Mouse (Mus musculus): ENCODE data around the gene Mctp2.

Gene Mctp2

DNA sequence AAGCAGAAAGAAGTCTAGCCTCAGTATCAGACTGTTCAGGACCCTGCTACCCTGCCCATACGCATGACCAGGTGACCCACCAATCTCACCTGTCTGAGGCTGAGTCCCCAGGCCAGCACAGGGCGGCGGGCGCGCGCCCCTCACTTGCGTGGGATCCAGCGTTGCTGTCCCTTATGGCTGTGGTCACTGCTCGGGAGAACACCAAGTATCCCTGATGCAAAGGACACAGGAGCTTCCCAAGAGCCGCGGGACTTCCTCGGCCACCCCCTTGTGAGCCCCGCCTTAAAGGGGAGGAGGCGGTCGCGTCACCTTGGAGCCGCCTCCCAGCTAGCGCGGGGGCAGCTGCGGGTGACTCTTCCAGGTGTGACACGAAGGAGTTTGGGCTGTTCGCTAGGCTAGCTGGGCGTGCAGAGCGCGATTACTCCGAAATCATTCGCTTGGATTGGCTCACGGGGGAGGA lies at the start of gene Mctp2:
TSS of gene Mctp2 (minus strand) at position 227 of the 460 bp plus-strand sequence.
- ChIA-PET POLR2A (interaction anchor here in 3 of 4 experiments (0.6 to 2.9 kb wide), 17 partner anchors 8 to 1229 kb away, joined by 3 to 17 read pairs (median 4); no protein-coding TSS in a partner anchor), CTCF (interaction anchor here in 1 of 4 experiments (1.1 kb wide), 1 partner anchor 66 kb away, joined by 3 read pairs; no protein-coding TSS in a partner anchor)

DNA sequence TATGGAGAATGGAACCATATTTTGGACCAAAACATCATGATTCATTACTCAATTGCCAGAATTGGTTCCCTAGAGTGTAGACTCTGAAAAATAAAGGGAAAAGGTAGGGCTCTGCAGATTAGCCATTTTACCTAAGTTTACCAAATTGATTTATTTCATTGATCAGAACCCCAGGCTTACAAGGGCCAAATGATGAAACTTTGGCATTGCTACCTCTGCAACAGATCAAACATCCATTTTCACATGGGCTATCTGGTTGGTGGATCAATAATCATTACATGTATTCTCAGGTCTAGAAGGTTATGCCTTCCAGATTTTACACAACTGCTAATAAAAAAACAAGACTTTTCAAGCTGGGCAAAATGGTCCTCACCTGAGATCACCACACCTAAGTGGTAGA lies 39.5 kb upstream of the Mctp2 start:
- ChIA-PET POLR2A (interaction anchor here in 1 of 4 experiments (0.6 kb wide), 1 partner anchor 157 kb away, joined by 5 read pairs; no protein-coding TSS in a partner anchor), CTCF (no interaction called here)

DNA sequence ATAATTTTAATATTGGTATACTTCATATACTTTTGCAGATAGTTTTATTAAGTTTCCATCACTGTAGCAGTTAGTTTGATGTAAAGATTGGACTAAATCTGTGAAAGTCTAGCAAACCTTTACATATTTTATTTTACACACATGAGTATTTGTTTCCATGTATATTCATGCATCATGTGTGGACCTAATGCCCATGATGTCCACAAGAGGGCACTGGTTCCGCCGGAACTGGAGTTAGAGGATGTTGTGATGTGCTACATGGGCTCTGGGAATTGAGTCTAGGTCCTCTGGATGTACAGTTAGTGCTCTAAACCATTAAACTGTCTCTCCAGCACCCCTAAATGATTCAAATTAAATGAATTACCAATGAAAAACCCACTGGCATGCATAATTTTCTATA lies 37.3 kb upstream of the Mctp2 start:
- POLR2A ChIA-PET = no interaction called here

DNA sequence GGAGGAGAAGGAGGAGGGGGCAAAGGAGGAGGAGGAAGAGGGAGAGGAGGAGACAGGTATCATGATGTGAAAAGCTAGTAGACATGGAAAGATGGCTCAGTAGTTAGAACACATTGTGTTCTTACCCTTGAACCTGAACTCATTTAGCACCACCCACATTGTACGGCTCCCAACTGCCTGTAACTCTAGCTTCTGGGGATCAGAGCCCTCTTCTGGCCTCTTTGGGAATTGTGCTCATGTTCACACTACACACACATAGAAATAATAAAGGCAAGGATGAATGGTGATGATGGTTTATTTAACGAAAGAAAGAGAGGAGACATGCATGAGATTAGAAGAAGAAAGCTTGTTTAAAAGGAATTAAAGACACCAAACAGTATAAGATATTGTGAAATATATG lies 36.4 kb upstream of the Mctp2 start:
- ChIA-PET CTCF (interaction anchor here (0.6 to 1.1 kb wide), 10 partner anchors 16 to 960 kb away, joined by 3 to 7 read pairs (median 3); no protein-coding TSS in a partner anchor), POLR2A (interaction anchor here in 2 of 4 experiments (0.9 to 1.2 kb wide), 4 partner anchors 10 to 36 kb away, joined by 3 to 5 read pairs (median 3); partner anchors contain the start of gene Mctp2 (in 1 of the 2))

More for the DNA sequence above, 37.3 kb upstream of the Mctp2 start:
- CTCF ChIA-PET = interaction anchor here in 2 of 4 experiments (0.9 to 1.1 kb wide), 2 partner anchors 19 to 36 kb away, joined by 3 read pairs; no protein-coding TSS in a partner anchor

DNA sequence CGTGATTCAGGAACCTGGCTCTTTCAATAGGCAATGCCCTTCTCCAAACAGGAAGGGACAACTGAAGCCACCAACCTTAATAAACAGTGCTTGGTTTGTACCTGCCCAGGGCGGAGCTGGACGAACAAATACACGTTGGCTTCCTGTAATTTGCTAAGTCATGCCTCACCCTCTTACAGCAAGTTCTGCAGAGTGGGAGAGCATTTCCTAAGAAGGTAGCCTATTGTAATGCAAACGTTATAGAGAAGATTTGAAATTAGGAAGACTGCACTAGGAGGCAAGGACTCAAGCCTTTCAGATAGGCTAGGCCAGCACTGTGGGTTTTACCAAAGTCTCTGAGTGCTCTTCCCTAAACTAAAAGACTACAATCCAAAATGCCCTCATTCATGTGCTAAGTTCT lies 19.6 kb upstream of the Mctp2 start:
- ChIA-PET CTCF (interaction anchor here in 2 of 4 experiments (0.5 to 1.1 kb wide), 4 partner anchors 17 to 1096 kb away, joined by 3 to 21 read pairs (median 4); no protein-coding TSS in a partner anchor), POLR2A (interaction anchor here in 3 of 4 experiments (0.9 to 3.1 kb wide), 9 partner anchors 11 to 22 kb away, joined by 3 to 17 read pairs (median 5); partner anchors contain the start of gene Mctp2 (in 3 of the 3))

DNA sequence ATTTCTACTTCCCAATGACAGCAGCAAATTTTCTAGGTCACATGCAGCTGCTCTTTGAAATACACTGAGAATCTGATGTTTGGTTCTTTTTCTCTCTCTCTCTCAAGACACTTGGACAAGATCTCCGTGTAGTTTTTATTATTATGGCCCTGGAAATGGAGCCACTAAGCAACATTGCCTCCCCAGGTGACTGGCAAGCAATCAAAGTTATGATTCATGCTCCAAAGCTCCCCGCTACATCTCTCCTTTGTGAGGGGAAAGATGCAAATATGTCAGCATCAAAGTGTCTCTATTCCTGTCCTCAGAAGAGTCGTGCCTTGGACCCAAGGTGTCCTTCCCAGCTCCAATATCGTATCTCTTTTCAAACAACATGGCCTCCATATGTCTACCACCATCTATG lies 14.5 kb upstream of the Mctp2 start:
- ChIA-PET POLR2A (no interaction called here), CTCF (no interaction called here)

DNA sequence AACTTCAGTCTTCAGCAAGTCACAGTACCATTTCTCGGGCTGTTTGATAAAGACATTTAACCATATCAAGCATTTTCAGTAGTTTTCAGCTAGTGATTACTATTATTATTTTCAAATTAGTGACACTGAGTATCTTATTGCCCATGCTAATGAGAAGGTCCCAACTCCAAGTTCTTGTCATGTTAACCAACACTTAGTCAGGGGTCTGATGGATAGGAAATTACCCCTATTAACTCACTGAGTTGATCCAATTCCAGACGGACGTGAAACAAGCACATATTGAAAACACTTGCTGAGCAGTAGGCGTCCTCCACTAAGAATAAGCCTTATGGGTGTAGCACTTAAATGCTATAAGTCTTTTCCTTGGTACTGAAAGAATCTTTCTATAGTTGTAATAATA lies 14.0 kb upstream of the Mctp2 start:
- ChIA-PET CTCF (no interaction called here), POLR2A (interaction anchor here in 1 of 4 experiments (2.0 kb wide), 1 partner anchor 14 kb away, joined by 8 read pairs; the partner anchor contains the start of gene Mctp2)

DNA sequence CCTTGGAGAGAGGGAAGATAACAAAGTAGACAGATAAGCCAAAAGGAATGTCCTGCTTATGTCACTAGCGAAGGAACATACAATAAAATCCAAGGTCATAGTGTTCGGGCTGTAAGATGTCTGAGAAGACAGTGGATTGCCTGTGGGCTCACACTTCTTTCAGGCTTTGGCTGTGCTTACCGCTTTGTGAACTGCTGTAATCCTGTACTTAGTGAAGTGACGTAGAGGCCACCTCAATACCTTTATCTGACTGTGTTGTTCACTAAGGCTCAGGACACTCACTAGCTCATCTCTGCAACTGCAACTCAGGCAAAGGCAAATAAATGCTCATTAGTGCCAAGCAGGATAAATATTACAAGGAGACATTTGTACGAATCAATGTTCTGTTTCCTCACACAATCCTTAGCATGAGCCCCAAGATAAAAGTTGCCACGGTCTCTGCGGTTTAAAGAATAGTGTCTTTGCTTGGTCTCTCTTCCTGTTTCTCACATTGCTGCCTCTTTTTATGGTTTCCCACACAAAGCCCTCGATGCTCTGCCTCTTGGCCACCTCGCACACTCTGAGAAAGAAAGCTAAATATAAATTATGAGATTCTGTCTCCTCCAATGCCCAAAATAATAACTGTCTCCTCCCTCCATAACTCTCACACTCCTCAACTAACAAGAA lies 8.1 kb upstream of the Mctp2 start:
- CTCF ChIA-PET = no interaction called here

DNA sequence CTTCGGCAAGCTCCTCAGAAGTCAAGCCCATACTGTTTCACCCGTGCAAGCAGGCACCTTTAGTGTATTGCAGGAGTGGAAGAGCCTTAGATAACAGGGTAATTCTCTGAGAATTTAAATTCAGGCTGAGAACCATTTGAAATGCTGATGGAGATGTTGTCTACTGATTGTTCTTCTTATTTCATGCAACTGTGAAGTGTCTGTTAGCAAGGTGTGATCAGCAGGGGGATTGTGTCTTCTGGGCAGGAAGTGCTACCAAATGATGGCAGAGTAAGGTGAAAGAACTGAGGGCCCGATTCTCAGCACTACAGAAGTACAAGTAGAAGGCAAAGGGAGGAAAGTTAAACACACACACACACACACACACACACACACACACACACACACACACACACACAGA lies 7.5 kb upstream of the Mctp2 start:
- ChIA-PET CTCF (interaction anchor here in 1 of 4 experiments (0.7 kb wide), 1 partner anchor 1523 kb away, joined by 3 read pairs; no protein-coding TSS in a partner anchor), POLR2A (interaction anchor here in 1 of 4 experiments (0.7 to 3.6 kb wide), 4 partner anchors 8 to 239 kb away, joined by 3 to 10 read pairs (median 6); partner anchors contain the start of gene Mctp2)

More for the DNA sequence above, 8.1 kb upstream of the Mctp2 start:
- POLR2A ChIA-PET = interaction anchor here in 2 of 4 experiments (0.9 to 3.6 kb wide), 5 partner anchors 8 to 1076 kb away, joined by 4 to 10 read pairs (median 8); partner anchors contain the start of gene Mctp2 (in 2 of the 2)

DNA sequence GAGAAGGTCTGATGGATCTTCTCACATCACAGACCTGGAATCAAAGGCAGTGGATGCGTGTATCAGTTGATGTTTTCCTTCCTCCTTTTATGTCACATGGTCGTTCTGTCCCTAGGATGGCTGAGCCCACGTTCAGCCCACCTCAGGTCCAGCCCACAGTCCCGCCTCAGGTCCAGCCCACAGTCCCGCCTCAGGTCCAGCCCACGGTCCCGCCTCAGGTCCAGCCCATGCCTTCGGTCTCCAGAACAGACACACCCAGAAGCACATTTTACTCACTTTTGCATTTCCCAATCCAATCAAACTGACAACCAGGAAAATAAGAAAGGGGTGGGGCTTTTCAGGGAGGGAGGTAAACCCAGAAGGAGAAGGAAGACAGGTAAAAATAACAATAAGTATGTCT lies 5.2 kb upstream of the Mctp2 start:
- ChIA-PET POLR2A (interaction anchor here in 1 of 4 experiments (1.0 to 1.5 kb wide), 2 partner anchors 14 to 30 kb away, joined by 3 to 5 read pairs; no protein-coding TSS in a partner anchor), CTCF (no interaction called here)

DNA sequence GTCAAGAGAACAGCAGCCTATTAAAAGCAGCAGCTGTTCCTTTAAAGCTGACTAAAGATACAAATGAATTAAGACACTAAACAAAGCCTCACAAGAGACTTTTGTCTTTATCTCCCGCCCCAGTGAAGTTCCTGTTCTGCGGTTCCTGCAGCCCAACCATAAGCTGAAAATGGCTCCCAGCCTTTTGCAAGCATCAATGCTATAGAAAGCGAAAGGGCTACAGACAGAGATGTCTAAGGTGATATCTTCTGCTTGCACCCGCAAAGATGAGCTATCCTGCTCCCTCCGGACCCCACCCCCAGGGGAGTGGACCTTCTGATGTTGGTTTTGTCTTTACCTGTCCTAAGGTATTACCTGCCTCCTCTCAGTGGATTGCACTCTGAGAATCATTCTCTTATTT lies 1.7 kb upstream of the Mctp2 start:
- CTCF ChIA-PET = interaction anchor here (0.6 to 1.4 kb wide), 5 partner anchors 12 to 94 kb away, joined by 3 to 4 read pairs (median 3); no protein-coding TSS in a partner anchor
- POLR2A ChIA-PET = interaction anchor here in 1 of 4 experiments (1.2 to 2.9 kb wide), 3 partner anchors 11 to 19 kb away, joined by 3 to 14 read pairs (median 11); no protein-coding TSS in a partner anchor

DNA sequence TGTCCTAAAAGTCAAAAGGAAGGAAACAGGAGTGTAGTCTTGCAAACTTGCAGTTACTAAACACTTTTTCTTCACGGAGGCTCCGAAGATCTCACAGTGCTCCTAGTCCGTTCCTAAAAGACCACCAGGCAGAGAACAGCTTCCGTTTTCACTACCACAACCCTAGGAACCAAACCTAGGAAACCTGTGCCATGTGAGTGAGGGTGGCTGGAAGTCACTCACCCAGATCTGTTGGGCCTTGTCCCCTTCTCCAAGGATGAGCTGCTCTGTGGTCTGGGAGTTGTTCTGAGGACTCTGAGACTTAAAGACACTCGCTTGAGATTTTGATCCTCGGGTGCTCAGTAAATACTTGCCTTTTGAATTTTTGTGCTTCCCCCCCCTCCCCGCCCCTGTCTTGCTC lies 439 bp upstream of the Mctp2 start:
- ChIA-PET CTCF (interaction anchor here in 2 of 4 experiments (0.9 to 1.1 kb wide), 2 partner anchors 66 to 68 kb away, joined by 3 read pairs; no protein-coding TSS in a partner anchor), POLR2A (interaction anchor here in 3 of 4 experiments (0.6 to 2.9 kb wide), 13 partner anchors 8 to 1228 kb away, joined by 3 to 17 read pairs (median 5); no protein-coding TSS in a partner anchor)

DNA sequence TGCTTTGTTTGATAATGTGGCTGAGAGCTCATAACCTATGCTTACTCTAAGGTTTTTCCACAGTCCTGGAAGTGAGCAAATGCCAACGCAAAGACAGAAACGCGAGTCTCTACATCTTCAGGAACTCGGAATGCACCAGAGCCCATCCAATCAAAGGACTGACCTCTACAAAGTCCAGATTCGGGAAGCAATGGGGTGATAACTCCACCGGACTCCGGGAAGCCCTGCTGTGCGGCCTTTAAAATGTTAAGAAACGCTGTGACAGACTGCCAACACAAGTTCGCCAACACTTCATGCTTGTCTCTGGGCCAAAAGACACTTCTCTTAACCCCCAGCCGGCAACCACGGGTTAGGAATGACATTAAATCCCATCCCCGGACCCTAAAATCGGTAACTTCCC lies 437 bp downstream of the Mctp2 start:
- CTCF ChIA-PET = interaction anchor here in 1 of 4 experiments (0.8 kb wide), 1 partner anchor 66 kb away, joined by 4 read pairs; no protein-coding TSS in a partner anchor

DNA sequence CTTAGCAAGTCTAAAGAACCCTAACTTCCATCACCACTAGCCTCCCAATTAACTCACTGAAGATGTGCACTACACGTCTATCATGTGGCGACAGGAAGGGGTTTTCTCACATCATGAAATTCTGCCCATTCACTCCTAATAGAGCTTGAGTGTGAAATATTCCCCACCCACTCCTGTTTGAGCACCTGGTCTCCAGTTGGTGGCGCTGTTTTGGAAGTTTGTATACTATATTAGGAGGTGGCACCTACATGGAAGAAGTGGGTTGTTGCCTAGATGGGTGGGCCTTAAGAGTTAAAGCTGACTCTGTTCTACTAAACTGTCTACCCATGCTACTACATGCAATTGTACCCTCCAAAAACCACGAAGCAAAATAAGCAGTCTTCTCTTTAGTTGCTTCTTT lies 4.7 kb downstream of the Mctp2 start:
- ChIA-PET CTCF (interaction anchor here in 2 of 4 experiments (0.6 to 0.7 kb wide), 2 partner anchors 62 to 717 kb away, joined by 3 read pairs; no protein-coding TSS in a partner anchor), POLR2A (no interaction called here)

More for the DNA sequence above, 437 bp downstream of the Mctp2 start:
- POLR2A ChIA-PET = interaction anchor here in 3 of 4 experiments (1.0 to 2.9 kb wide), 16 partner anchors 9 to 1229 kb away, joined by 3 to 17 read pairs (median 4); no protein-coding TSS in a partner anchor

DNA sequence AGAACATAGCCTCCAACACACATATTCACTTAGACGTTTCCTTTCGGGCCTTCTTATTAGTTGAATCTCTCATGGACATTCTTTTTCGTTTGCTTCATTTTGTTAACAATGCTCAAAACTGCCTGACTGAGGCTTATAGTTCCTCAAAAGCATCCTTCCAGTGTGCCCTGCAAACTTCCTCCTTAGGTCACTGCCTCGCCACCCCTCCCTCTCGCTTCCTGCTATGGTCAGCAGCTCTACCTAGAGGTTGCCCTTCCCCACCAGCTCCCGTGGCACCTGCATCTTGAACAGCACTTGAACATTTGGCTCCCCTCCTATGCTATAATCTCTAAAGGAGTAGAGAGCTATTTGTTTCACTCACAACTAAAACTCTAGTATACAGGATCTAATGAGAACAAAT lies 6.7 kb downstream of the Mctp2 start:
- POLR2A ChIA-PET = interaction anchor here in 1 of 4 experiments (0.6 kb wide), 1 partner anchor 40 kb away, joined by 4 read pairs; no protein-coding TSS in a partner anchor
- CTCF ChIA-PET = no interaction called here

DNA sequence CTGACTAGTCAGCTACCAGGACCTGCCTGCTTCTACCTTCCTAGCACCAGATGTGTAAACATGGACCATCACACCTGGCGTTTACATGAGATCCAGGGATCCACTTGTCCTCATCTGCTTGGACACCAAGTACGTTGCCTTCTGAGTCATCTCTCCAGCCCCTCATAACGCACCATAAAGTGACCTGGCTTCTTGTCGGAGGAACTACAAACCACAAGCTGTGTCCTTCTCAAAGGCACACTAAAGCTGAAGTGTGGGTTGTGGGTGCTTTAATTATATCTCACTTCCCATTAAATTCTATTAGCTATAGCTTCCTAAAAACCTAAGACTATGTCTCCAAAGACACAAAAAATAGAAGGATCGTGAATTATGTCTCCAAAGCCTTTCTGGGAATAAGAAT lies 9.4 kb downstream of the Mctp2 start:
- CTCF ChIA-PET = no interaction called here
- POLR2A ChIA-PET = interaction anchor here in 2 of 4 experiments (1.3 to 1.6 kb wide), 3 partner anchors 9 to 14 kb away, joined by 3 to 4 read pairs (median 4); partner anchors contain the start of gene Mctp2 (in 2 of the 2)

DNA sequence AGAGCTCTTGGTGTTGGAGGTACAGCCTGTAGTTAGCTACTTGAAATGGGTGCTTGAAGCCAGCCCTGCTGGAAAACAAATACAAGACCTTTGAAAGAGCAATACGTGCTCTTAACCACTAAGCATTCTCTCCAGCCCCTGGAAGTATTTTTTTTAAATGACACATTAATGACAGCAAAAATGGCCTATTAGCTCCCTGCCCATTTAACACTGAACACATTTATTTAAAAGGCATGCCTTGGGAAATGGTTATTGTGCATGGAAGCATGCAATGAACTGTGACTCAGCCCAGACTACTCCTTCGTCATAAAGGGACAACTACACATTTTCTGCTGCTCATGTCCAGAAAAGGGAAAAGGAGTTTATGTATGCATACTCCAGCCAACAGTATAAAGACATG lies 10.2 kb downstream of the Mctp2 start:
- ChIA-PET POLR2A (interaction anchor here in 2 of 4 experiments (1.6 kb wide), 2 partner anchors 10 to 13 kb away, joined by 3 to 4 read pairs; partner anchors contain the start of gene Mctp2 (in 1 of the 2)), CTCF (interaction anchor here in 1 of 4 experiments (0.5 kb wide), 1 partner anchor 12 kb away, joined by 3 read pairs; no protein-coding TSS in a partner anchor)

DNA sequence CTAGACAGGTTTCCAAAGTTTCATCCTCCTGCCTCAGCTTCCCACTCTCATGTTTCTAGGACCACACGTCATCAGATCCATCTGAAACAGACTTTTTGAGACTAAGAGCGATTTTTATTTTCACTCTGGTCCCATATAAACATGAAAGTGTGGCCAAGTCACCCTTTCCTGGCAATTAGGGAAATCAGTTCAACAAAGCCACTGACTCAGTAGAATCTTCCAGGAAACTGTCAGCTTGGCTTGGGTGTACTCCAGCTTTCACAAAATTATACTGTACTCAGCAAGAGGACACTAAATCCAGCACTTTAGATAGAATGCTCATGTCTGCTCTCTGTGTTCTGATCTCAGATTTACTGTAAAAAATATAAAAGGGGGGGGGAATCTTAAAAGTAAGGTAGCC lies 11.5 kb downstream of the Mctp2 start:
- POLR2A ChIA-PET = interaction anchor here in 1 of 4 experiments (0.8 kb wide), 1 partner anchor 10 kb away, joined by 4 read pairs; no protein-coding TSS in a partner anchor
- CTCF ChIA-PET = interaction anchor here in 1 of 4 experiments (0.6 kb wide), 1 partner anchor 1925 kb away, joined by 5 read pairs; no protein-coding TSS in a partner anchor
